27 mouse cellular contexts compared by ENCODE assay signal in the genomic region with DNA sequence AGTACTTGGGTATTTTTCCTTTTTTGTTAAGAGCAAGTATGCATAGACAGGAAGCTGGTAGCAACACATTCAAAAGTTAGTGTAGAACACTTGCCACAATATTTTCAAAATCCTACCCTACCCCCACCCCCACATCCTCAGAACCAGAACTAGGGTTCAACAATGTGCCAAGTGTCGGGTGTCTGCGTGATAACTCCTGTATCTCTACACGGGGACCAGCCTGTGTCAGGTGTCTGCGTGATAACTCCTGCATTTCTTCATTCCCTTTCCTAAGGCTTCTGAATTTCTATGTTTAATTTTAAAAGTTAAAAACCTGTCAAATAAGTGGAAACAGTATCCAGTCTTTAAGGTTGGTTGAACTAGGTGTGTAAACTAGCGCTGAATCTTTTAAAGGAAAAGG.
"Had no signal": no experiment of that assay in that cellular context is flagged by ENCODE, and none has a peak within 500 bp of the region (broad histone marks: within the 10 kb centered on the region; RNA-seq: fewer than 3 reads in every experiment).

No protein-coding gene starts in this region.

- H3K9ac ChIP-seq: embryonic facial prominence, embryonic 12.5 days; embryonic facial prominence, embryonic 13.5 days; embryonic facial prominence, embryonic 15.5 days; forebrain, embryonic 12.5 days; forebrain, embryonic 13.5 days; forebrain, postnatal 0 days had no signal

- DNase-seq: cerebellum, adult 8-10 months; cerebellum, adult 9-10 months; cerebellum, adult 9-11 months; cerebellum, postnatal 10 days; cerebellum, postnatal 14 days; cerebellum, postnatal 25 days; cerebellum, postnatal 36 days; embryo, embryonic 11 days; forebrain, postnatal 0 days; gastrocnemius, adult 2 months; gastrocnemius, postnatal 10 days; gastrocnemius, postnatal 14 days; gastrocnemius, postnatal 25 days; gastrocnemius, postnatal 36 days; heart, adult 11 months; heart, adult 18-20 months; heart, adult 2 months had no signal

- H3K9me3 ChIP-seq: embryonic facial prominence, embryonic 10.5 days; embryonic facial prominence, embryonic 12.5 days; embryonic facial prominence, embryonic 13.5 days; embryonic facial prominence, embryonic 15.5 days; forebrain, embryonic 10.5 days; forebrain, embryonic 12.5 days; forebrain, embryonic 13.5 days had no signal

- H3K4me1 ChIP-seq: embryonic facial prominence, embryonic 10.5 days; embryonic facial prominence, embryonic 12.5 days; forebrain, embryonic 10.5 days; forebrain, embryonic 12.5 days had no signal

- H3K4me3 ChIP-seq: embryonic facial prominence, embryonic 10.5 days; embryonic facial prominence, embryonic 12.5 days; embryonic facial prominence, embryonic 13.5 days; embryonic facial prominence, embryonic 15.5 days; erythroblast, embryonic 14.5 days; forebrain, embryonic 10.5 days; forebrain, embryonic 12.5 days; forebrain, embryonic 13.5 days; gastrocnemius, adult 2 months; heart, adult 2 months had no signal

- H3K27me3 ChIP-seq: embryonic facial prominence, embryonic 12.5 days; embryonic facial prominence, embryonic 13.5 days; embryonic facial prominence, embryonic 15.5 days; forebrain, embryonic 12.5 days; forebrain, embryonic 13.5 days had no signal

- H3K36me3 ChIP-seq: embryonic facial prominence, embryonic 12.5 days had no signal

- H3K4me2 ChIP-seq: embryonic facial prominence, embryonic 12.5 days; embryonic facial prominence, embryonic 13.5 days; embryonic facial prominence, embryonic 15.5 days; forebrain, embryonic 12.5 days; forebrain, embryonic 13.5 days had no signal

- ATAC-seq: forebrain, embryonic 13.5 days; forebrain, embryonic 14.5 days; forebrain, embryonic 16.5 days; forebrain, postnatal 0 days had no signal

- H3K27ac ChIP-seq: embryonic facial prominence, embryonic 10.5 days; embryonic facial prominence, embryonic 12.5 days; embryonic facial prominence, embryonic 13.5 days; embryonic facial prominence, embryonic 15.5 days; forebrain, embryonic 10.5 days; forebrain, embryonic 13.5 days; gastrocnemius, adult 2 months; heart, adult 2 months had no signal
